Mouse (Mus musculus): ENCODE data around the gene Lemd1.
"Not testable (repeated sequence)": the region's sequence is repeated elsewhere in the genome, so short reads cannot be mapped to it uniquely, and the experiment has no call there.

The Lemd1 gene

DNA sequence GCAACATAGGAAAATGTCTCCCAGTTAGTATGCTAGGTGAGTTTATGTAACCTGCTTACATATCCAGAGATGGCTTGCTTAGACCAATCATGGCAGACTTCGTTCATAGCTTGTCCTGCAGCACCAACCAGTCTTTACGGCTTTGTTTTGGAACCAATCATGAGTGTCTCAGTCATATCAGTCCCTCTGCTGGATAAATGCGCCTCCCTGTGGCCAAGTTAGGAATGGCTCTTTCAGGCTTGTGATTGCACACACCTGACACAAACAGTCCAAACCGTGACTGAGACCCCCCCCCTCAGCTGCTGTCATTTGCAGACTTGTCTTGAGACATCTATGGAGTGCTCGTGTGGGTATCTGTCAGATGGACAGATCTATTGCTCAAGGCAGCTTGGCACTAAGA, 69.8 kb downstream of the Lemd1 start:
- DNase-seq, result no peak

GRCm38 (mm10) chr1:132263618-132264017, 72.4 kb downstream of the Lemd1 start:
- no peak for DNase-seq

GRCm38 (mm10) chr1:132264577-132264976, 73.3 kb downstream of the Lemd1 start:
- DNase-seq, result no peak

DNA sequence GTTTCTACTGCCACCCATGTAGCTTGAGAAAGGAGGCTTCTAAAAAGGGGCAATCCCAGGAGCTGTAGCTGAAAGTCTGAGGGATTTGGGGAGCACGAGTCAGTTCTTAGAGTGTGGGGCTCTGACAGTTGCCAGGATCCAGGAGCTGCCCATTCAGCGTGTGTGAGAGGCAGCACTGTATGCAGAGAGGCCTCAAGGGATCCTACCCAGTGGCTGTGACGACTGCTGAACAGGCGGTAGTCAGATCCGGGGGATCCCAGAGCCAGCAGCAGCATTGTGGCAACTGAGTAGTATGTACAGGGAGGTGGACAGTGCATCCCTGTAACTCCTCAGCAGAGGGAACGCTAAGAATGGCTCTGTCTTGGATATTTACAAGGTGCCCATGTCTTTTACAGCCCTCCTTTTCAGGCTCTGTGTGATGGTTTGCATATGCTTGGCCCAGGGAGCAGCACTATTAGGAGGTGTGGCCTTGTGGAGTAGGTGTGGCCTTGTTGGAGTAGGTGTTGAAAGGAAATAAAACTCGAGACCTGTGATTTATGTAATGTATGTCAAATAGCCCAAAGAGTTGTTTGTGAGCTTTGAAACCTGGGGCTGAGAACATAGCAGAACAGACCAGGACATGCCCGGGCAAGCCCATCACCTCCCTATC, 74.1 kb downstream of the Lemd1 start:
- no peak for DNase-seq

- no peak for DNase-seq
Measured at GRCm38 (mm10) chr1:132265936-132266335, 74.7 kb downstream of the Lemd1 start.

GRCm38 (mm10) chr1:132266791-132267557, 75.7 kb downstream of the Lemd1 start:
- DNase-seq, result peak; percentile 22

DNA sequence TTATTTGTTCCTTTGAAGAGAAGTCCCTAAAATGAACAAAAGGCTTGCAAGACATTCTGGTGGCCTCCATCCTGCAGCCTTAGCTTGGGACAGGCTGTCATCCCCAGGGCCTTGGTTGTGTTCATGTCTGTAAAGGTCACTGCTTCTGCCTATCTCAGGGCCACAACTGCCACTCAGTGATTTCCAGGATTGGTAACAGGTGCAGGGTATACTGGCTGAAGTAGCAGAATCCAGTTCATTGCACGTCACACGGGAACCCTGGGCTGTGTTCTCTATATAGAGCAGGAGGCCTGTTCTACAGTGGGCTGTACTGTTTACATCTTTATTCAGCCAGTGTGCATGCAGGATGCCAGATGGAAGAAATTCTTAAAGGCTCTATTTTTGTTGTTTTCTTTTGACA, 76.7 kb downstream of the Lemd1 start:
- DNase-seq, result no peak

DNA sequence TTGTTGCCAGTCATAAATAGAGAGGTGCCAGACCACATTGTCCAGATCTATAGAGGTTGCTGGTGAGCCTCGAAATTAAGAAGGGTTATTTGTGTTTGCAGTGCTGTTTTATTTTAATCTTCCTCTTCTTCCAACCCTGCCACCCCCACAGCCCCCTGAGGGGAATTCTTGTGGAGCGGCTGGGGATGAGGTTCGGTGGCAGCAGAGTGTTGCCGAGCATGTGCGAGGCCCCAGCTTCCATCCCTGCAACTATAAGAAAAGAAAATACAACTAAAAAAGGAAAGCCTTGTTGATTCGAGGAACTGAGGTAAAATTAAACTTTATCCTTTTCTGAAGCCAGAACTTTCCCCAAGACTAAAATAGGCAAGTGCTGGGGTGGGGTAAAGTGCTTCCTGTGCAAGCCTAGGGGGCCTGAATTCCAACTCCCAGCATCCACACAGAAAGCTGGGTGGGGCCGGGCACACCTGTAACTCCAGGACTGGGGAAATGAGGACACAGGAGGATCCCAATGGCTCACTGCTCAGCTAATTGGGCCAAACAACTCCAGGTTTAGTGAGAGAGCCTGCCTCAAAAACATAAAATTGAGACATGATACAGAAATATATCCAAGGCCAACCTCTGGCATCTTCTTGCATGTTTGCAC, 77.3 kb downstream of the Lemd1 start:
- DNase-seq, result no peak

GRCm38 (mm10) chr1:132271237-132271636, 80.0 kb downstream of the Lemd1 start:
- no peak for DNase-seq

DNA sequence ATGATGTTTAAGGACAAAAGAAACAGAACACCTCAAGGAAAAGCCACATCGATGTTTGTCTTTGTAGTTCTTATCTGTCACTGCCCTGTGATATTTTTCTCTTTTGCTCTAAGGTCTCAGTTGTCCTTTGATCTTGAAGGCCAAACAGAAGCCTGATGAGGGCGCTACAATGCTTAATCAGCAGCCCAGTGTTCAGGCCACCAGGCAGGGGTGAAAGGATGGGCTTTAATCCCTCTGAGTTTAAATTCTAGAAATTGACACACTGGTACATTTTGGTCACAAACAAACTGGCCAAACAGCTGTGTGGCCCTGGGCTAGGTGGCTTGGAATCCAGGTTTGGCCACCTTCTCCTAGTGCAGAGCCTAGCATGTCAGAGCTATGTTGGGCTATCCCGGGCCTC, 85.5 kb downstream of the Lemd1 start:
- DNase-seq, result no peak

GRCm38 (mm10) chr1:132277124-132277523, 85.9 kb downstream of the Lemd1 start:
- DNase-seq, result no peak

DNA sequence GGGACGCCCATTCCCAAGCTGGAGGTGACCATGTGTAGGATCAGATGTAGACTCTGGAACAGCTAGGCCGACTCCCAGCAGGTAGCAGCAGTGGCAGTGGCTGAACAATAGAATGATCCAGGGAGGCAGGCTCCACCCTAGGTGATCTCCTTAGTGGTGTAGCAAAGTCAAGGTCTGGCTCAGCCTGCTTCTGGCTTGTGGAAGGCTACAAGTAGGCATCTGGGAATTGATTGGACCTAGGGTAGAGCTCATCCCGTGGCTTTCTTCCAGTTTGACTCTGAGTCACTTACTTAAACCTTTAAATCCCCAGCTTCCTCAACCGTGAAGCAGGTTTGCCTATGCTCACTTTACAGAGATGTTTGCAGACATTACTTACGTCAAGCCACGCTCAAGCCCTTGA, 89.4 kb downstream of the Lemd1 start:
- DNase-seq, result not testable (repeated sequence)

DNA sequence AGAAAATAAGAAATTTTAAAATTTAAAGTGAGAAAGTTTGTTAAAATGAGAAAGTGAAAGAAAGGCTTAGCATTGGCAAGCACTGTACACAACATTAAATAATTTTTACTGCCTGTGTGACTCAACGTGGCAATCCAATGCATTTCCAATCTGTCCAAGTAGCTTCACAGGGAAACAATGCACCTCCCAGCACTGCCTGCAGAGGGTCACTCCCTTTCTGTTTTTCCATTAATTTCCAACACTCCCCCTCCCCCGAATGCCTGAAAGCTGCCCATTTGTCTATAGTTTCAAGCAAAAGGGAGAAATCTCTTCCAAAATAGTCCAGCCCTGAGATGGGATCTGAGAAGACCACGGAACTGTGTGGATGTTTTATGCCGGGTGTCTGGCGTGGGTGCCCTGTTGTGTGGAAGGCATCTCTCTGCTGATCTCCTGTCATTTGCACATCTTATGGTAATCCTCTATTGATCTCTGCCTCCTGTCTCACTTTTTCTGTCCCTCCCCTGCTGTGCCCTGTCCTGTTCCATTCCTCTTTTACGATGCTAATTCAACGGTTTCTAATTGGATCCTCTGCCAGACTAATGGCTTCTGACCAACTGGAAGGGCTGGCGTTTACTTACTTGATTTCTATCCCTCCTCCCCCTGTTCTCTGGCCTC, 90.4 kb downstream of the Lemd1 start:
- DNase-seq, result no peak

GRCm38 (mm10) chr1:132282177-132282536, 90.9 kb downstream of the Lemd1 start:
- DNase-seq, result no peak

- no peak for DNase-seq
Measured at GRCm38 (mm10) chr1:132283018-132283417, 91.8 kb downstream of the Lemd1 start.

DNA sequence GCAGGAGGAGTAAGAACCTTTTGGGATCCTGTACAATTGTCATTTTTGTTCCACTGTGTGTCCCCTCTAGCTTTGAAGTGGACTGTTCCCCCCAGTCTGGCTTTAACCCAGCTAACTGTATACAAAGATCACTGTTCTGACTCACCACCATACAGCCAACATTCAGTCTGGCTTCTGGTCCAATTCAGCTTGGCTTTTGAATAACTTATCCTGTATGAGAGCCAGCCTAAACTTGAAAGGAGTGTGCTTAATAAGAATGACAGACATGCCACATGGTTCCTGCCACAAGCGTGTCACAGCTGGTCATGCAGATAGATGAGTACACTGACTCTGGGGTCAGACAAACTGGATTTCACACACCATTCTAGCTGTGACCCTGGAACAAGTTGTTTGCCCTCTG, 95.5 kb downstream of the Lemd1 start:
- DNase-seq, result no peak

DNA sequence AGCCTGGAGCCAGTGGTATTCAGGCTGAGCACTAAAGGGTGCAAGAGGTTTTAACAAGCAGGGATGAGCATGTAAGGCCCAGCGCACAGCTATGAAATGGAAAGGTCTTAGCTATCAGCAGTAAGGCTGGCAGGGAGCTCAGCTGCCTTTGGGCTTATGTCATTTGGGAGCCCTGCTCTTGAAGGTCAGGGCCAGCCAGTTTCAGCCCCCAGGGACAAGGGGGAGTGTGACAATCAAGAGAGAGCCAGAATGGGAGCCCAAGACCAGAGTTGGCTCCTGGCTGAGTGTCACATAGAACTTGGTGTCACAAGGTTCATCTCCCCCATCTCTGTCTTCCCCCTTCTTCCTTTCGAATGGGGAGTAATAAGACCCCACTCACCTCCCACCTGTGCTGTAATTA, 96.2 kb downstream of the Lemd1 start:
- no peak for DNase-seq

DNA sequence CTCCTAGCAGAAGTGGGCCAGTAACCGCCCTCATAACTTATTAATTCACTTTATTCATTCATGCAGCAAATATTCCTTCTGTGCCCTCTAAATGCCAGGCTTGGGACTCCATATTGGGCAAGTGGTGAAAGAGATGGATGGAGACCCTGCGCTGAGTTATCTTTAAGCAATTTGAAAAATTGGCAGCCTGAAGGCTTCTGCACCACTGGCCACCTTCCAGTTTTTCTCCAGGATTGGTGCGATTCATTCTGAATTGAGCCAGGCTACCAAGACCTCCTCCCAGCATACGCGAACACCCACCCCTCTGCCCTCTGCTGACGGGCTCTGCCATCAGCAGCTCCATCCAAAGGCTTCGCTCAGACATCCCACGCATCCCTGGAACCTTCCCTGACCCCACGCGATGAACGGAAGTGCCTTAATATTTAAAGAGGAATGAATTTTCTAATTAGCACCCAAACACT, 96.8 kb downstream of the Lemd1 start:
- DNase-seq, result no peak

GRCm38 (mm10) chr1:132289965-132290364, 98.7 kb downstream of the Lemd1 start:
- no peak for DNase-seq

- DNase-seq, result peak; percentile 56
Measured at GRCm38 (mm10) chr1:132290921-132291675, 99.9 kb downstream of the Lemd1 start.

GRCm38 (mm10) chr1:132291706-132292105, 100.5 kb downstream of the Lemd1 start:
- no peak for DNase-seq

DNA sequence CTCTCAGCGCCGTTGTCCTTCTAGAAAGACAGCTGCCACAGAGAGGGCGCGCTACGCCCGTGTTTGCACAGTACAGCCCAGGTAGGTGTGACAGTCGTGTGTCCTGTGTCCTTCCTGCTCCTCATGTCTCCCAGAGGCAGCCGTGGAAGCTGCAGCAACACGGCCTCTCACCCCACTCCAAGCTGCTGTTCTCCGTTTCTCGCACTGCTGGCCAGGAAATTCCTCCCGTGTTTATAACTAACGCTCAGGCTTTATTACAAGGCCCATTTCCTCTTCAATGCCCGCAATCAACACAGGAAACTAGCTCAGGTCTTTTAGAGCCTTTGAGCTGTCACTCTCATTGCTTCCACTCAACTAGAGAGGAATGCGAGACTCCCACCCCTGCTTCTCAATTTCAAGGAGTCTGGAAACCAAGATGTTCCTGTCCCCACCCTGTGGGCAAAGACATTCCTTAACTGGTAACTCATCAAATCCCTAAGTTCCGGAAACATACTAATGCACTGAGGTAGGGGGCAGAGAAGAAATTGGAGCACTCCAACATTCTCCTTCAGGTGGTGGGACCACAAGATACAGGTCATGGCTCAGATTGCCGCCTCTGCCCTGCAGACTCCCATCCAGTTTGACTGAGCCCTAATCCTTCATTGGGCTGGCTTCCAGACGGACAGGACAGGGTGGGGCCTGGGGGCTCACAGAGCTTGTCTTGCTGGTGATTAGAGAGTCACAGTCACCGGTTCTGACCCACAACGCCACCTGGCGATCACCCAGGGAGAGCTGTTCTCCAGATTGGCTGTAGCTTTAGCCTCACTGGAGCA, 101.3 kb downstream of the Lemd1 start:
- DNase-seq, result no peak
